22 mouse cellular contexts compared by ENCODE assay signal in genomic region chr8:29274668-29275067, GRCm38 (mm10).
DNase-seq lines count a peak whose midpoint lies in the region; ATAC-seq and TF ChIP-seq lines count a peak whose summit lies in the region.
"Had no signal": no experiment of that assay in that cellular context is flagged by ENCODE, and none has a peak within 500 bp of the region (broad histone marks: within the 10 kb centered on the region; RNA-seq: fewer than 3 reads in every experiment).

No protein-coding gene starts in this region.

- WGBS in forebrain, embryonic 11.5 days: 13% methylated on average over 3 of the region's 3 CpGs
- 18% methylated on average over 3 of the region's 3 CpGs for WGBS in forebrain, embryonic 10.5 days
- 17% methylated on average over 3 of the region's 3 CpGs for WGBS in midbrain, embryonic 10.5 days
- 22% methylated on average over 3 of the region's 3 CpGs for WGBS in midbrain, embryonic 15.5 days
- WGBS in midbrain, embryonic 11.5 days: 12% methylated on average over 3 of the region's 3 CpGs
- WGBS in midbrain, postnatal 0 days: 11% methylated on average over 3 of the region's 3 CpGs

- no peak overlapping the region for H3K27ac ChIP-seq in forebrain, embryonic 11.5 days (ENCODE audit: low read depth, low read length)
- no peak overlapping the region for H3K27ac ChIP-seq in forebrain, embryonic 10.5 days
- H3K27ac ChIP-seq in midbrain, embryonic 10.5 days (replicated peaks): no peak overlapping the region
- no peak overlapping the region for H3K27ac ChIP-seq in midbrain, embryonic 15.5 days
- H3K27ac ChIP-seq in midbrain, embryonic 11.5 days (ENCODE audit: low read depth, low read length): no peak overlapping the region
- H3K27ac ChIP-seq in midbrain, postnatal 0 days (ENCODE audit: low read depth, low read length): no peak overlapping the region
- H3K27ac ChIP-seq: left cerebral cortex, adult 2 months; limb, embryonic 13.5 days; lung, embryonic 15.5 days had no signal

- no peaks in the 10 kb centered on the region for H3K4me1 ChIP-seq in forebrain, embryonic 11.5 days (replicated peaks; ENCODE audit: control insufficient read depth, insufficient read depth, low read length)
- H3K4me1 ChIP-seq in forebrain, embryonic 10.5 days: peaks cover 10% of the 10 kb centered on the region
- peaks cover 10% of the 10 kb centered on the region for H3K4me1 ChIP-seq in midbrain, embryonic 10.5 days
- peaks cover 7% of the 10 kb centered on the region for H3K4me1 ChIP-seq in midbrain, embryonic 15.5 days
- H3K4me1 ChIP-seq in midbrain, embryonic 11.5 days (ENCODE audit: control insufficient read depth, insufficient read depth, low read length): peaks cover 5% of the 10 kb centered on the region
- H3K4me1 ChIP-seq in midbrain, postnatal 0 days (ENCODE audit: insufficient read depth, low read length): no peaks in the 10 kb centered on the region
- H3K4me1 ChIP-seq: limb, embryonic 13.5 days; lung, embryonic 15.5 days had no signal

- no peak for DNase-seq in forebrain, embryonic 11.5 days (ENCODE audit: low spot score)
- no peak for DNase-seq in forebrain, embryonic 10.5 days (ENCODE audit: extremely low spot score, low spot score)
- peak; percentile 12 for DNase-seq in midbrain, embryonic 10.5 days (ENCODE audit: low spot score)
- DNase-seq in midbrain, embryonic 11.5 days (ENCODE audit: low spot score, missing footprints): no peak
- peak; percentile 21 for DNase-seq in midbrain, postnatal 0 days (ENCODE audit: low spot score)
- DNase-seq in adrenal gland, adult 18-20 months (ENCODE audit: low spot score in 2 of 2): no peak
- DNase-seq: adrenal gland, adult 2 months; cerebellum, adult 9-11 months; gastrocnemius, postnatal 10 days; heart, postnatal 14 days; kidney, postnatal 14 days; layer of hippocampus, adult 9-11 months; thymus, adult 2 months; thymus, postnatal 36 days had no signal

- H3K9ac ChIP-seq in forebrain, embryonic 11.5 days (ENCODE audit: low read length): no peak overlapping the region
- H3K9ac ChIP-seq in midbrain, embryonic 15.5 days: no peak overlapping the region
- H3K9ac ChIP-seq in midbrain, embryonic 11.5 days (ENCODE audit: low read length): no peak overlapping the region
- no peak overlapping the region for H3K9ac ChIP-seq in midbrain, postnatal 0 days (replicated peaks; ENCODE audit: low read length, poor library complexity, severe bottlenecking)
- H3K9ac ChIP-seq: limb, embryonic 13.5 days; lung, embryonic 15.5 days had no signal

- no peaks in the 10 kb centered on the region for H3K36me3 ChIP-seq in forebrain, embryonic 11.5 days (ENCODE audit: control insufficient read depth, insufficient read depth, low read length)
- H3K36me3 ChIP-seq in forebrain, embryonic 10.5 days (replicated peaks): no peaks in the 10 kb centered on the region
- H3K36me3 ChIP-seq in midbrain, embryonic 10.5 days: no peaks in the 10 kb centered on the region
- H3K36me3 ChIP-seq in midbrain, embryonic 15.5 days (replicated peaks): no peaks in the 10 kb centered on the region
- H3K36me3 ChIP-seq in midbrain, embryonic 11.5 days (ENCODE audit: control insufficient read depth, insufficient read depth, low read length): no peaks in the 10 kb centered on the region
- H3K36me3 ChIP-seq in midbrain, postnatal 0 days (ENCODE audit: insufficient read depth, low read length): no peaks in the 10 kb centered on the region
- H3K36me3 ChIP-seq: limb, embryonic 13.5 days; lung, embryonic 15.5 days had no signal

- H3K9me3 ChIP-seq in forebrain, embryonic 11.5 days (ENCODE audit: control insufficient read depth, low read length): no peaks in the 10 kb centered on the region
- H3K9me3 ChIP-seq in forebrain, embryonic 10.5 days: no peaks in the 10 kb centered on the region
- H3K9me3 ChIP-seq in midbrain, embryonic 10.5 days (replicated peaks): no peaks in the 10 kb centered on the region
- H3K9me3 ChIP-seq in midbrain, embryonic 15.5 days: no peaks in the 10 kb centered on the region
- no peaks in the 10 kb centered on the region for H3K9me3 ChIP-seq in midbrain, embryonic 11.5 days (ENCODE audit: control insufficient read depth, low read length)
- no peaks in the 10 kb centered on the region for H3K9me3 ChIP-seq in midbrain, postnatal 0 days (ENCODE audit: low read length)
- H3K9me3 ChIP-seq: limb, embryonic 13.5 days; lung, embryonic 15.5 days had no signal

- peak; percentile 46; the same call in 1 of the 2 replicates for ATAC-seq in forebrain, embryonic 11.5 days (replicated peaks; ENCODE audit: low FRiP score)
- ATAC-seq in midbrain, embryonic 15.5 days (replicated peaks): no peak; the same call in 1 of the 2 replicates
- peak; percentile 67 for ATAC-seq in midbrain, embryonic 11.5 days (ENCODE audit: low FRiP score)
- ATAC-seq in midbrain, postnatal 0 days (ENCODE audit: low FRiP score): no peak
- ATAC-seq in monocyte, adult 5-6 weeks (replicated peaks; ENCODE audit: insufficient number of reproducible peaks, low FRiP score, low TSS enrichment, poor library complexity, severe bottlenecking): no peak
- ATAC-seq: intestine, postnatal 0 days; Patski had no signal

- no peaks in the 10 kb centered on the region for H3K27me3 ChIP-seq in forebrain, embryonic 11.5 days (ENCODE audit: control insufficient read depth, insufficient read depth, low read length)
- no peaks in the 10 kb centered on the region for H3K27me3 ChIP-seq in forebrain, embryonic 10.5 days (ENCODE audit: poor library complexity, severe bottlenecking)
- no peaks in the 10 kb centered on the region for H3K27me3 ChIP-seq in midbrain, embryonic 10.5 days (ENCODE audit: low read depth, poor library complexity, severe bottlenecking)
- no peaks in the 10 kb centered on the region for H3K27me3 ChIP-seq in midbrain, embryonic 15.5 days (replicated peaks)
- no peaks in the 10 kb centered on the region for H3K27me3 ChIP-seq in midbrain, embryonic 11.5 days (ENCODE audit: control insufficient read depth, insufficient read depth, low read length)
- H3K27me3 ChIP-seq in midbrain, postnatal 0 days (ENCODE audit: insufficient read depth, low read length): no peaks in the 10 kb centered on the region
- H3K27me3 ChIP-seq: limb, embryonic 13.5 days; lung, embryonic 15.5 days; Patski had no signal

- no peak for TF ChIP-seq CTCF in midbrain, postnatal 0 days (IDR thresholded peaks at IDR 0.05)

- no peak overlapping the region for H3K4me3 ChIP-seq in forebrain, embryonic 11.5 days (ENCODE audit: low read depth, low read length)
- H3K4me3 ChIP-seq in forebrain, embryonic 10.5 days: no peak overlapping the region
- H3K4me3 ChIP-seq in midbrain, embryonic 10.5 days: no peak overlapping the region
- H3K4me3 ChIP-seq in midbrain, embryonic 15.5 days: no peak overlapping the region
- no peak overlapping the region for H3K4me3 ChIP-seq in midbrain, embryonic 11.5 days (ENCODE audit: low read depth, low read length)
- no peak overlapping the region for H3K4me3 ChIP-seq in midbrain, postnatal 0 days (ENCODE audit: low read depth, low read length)
- H3K4me3 ChIP-seq: left cerebral cortex, adult 2 months; limb, embryonic 13.5 days; lung, embryonic 15.5 days had no signal

- no peak overlapping the region for H3K4me2 ChIP-seq in forebrain, embryonic 11.5 days (ENCODE audit: low read depth, low read length, severe bottlenecking)
- H3K4me2 ChIP-seq in midbrain, embryonic 15.5 days: no peak overlapping the region
- H3K4me2 ChIP-seq in midbrain, embryonic 11.5 days: no peak overlapping the region
- H3K4me2 ChIP-seq in midbrain, postnatal 0 days (ENCODE audit: low read depth, low read length, poor library complexity, severe bottlenecking): no peak overlapping the region
- H3K4me2 ChIP-seq: limb, embryonic 13.5 days; liver, embryonic 11.5 days; lung, embryonic 15.5 days had no signal

Comparison
In these comparisons a context has a peak if more than half of its experiments do, and no peak if none do; other contexts are left out.
1. ATAC-seq: peak in forebrain, embryonic 11.5 days (single experiment) and midbrain, embryonic 11.5 days (single experiment); none in midbrain, embryonic 15.5 days (single experiment), midbrain, postnatal 0 days (single experiment) and monocyte, adult 5-6 weeks (single experiment).
2. DNase-seq: peak in midbrain, embryonic 10.5 days (single experiment) and midbrain, postnatal 0 days (single experiment); none in forebrain, embryonic 11.5 days (single experiment), forebrain, embryonic 10.5 days (single experiment), midbrain, embryonic 11.5 days (single experiment) and adrenal gland, adult 18-20 months (0 of 2).